Mouse (Mus musculus): ENCODE results near the gene Mettl13. TPM values are rescaled to one million over a fixed set of nuclear protein-coding genes. Genes with fewer than 3 reads are reported as not detected.

The Mettl13 gene
- polyA plus RNA-seq, 1 experiment = 21.2 TPM

DNA sequence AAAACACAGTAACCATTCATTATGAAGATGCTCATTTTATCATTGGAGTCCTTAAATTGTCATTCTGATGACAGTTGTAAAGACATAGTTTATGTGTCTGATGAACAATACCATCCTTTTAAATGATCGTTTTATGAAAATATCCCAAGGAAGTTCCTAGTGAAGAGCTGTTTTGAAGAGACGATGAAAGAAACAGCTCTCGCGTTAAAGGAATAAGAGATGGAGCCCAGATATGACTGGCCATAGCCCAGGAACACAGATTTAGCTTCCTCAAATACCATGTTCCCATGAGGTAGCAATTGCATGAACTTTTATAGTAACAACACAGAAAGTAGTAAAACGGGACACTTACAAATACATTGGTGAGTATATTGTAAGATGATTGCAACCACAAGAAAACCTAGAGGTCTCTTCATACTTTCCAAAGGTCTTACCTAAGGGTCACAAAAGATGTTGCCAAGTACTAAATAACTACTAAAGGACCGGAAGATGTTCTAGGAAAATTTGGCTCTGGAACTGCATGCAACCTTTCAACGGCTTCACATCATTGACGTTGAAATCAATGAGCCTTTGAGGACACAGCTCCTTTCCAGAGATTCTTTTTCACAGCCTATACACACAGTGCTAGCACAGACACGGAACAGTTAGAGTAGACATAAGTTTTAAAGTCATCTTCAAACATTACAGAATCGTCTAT lies 714 bp upstream of the Mettl13 start:
- peak overlapping the region; percentile 65 for H3K4me3 ChIP-seq (ENCODE audit: insufficient read depth, poor library complexity, severe bottlenecking)
- H3K36me3 ChIP-seq (ENCODE audit: control insufficient read depth, insufficient read depth) = peaks cover 12% of the 10 kb centered on the region
- TF ChIP-seq MYOD1 (IDR thresholded peaks at IDR 0.05; ENCODE audit: control insufficient read depth, insufficient read length, low read depth) (no peak), MAX (IDR thresholded peaks at IDR 0.05) (no peak), FOSL1 (IDR thresholded peaks at IDR 0.05; ENCODE audit: insufficient read depth, low read length, poor library complexity, severe bottlenecking) (no peak), CEBPB (IDR thresholded peaks at IDR 0.05; ENCODE audit: low read depth) (no peak), USF1 (IDR thresholded peaks at IDR 0.05; ENCODE audit: low read depth) (no peak), CTCF (IDR thresholded peaks at IDR 0.05; ENCODE audit: control insufficient read depth, insufficient read depth, insufficient read length) (no peak), MYOG (IDR thresholded peaks at IDR 0.05; ENCODE audit: control insufficient read depth, extremely low read depth, insufficient read length) (no peak)

DNA sequence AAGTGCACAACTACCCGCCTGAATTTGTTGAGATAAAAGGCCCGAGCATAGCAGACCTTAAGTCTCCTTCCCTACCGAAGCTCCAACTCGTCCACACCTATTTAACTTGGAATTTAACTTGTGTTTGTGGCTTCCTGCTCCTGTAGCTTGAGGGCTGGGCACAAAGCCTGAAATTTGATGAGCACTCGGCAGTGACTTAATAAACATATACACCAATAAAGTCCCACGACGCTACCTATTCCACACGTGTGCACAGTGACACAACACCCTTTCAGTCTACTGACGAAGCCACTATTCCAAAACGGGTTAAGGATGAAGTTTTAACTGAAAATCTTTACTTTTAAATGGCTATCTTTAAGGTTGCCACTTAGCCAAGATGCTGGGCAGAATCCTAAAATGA lies 744 bp downstream of the Mettl13 start:
- no peak for TF ChIP-seq CTCF (IDR thresholded peaks at IDR 0.05; ENCODE audit: control insufficient read depth, insufficient read depth, insufficient read length)
- Histone ChIP-seq H3K79me2 (ENCODE audit: control insufficient read depth, insufficient read depth) (peaks cover 36% of the 10 kb centered on the region), H3K79me3 (ENCODE audit: low read depth) (peaks cover 21% of the 10 kb centered on the region), H3K4me3 (ENCODE audit: insufficient read depth, poor library complexity, severe bottlenecking) (peak overlapping the region; percentile 65), H3ac (ENCODE audit: control insufficient read depth, insufficient read length, low read depth) (peak overlapping the region; percentile 84), H3K27me3 (ENCODE audit: control insufficient read depth, insufficient read depth, insufficient read length) (no peaks in the 10 kb centered on the region), H3K36me3 (ENCODE audit: control insufficient read depth, insufficient read depth) (peaks cover 23% of the 10 kb centered on the region)

More for the DNA sequence above, 714 bp upstream of the Mettl13 start:
- peaks cover 21% of the 10 kb centered on the region for H3K79me3 ChIP-seq (ENCODE audit: low read depth)
- peak overlapping the region; percentile 51 for H3ac ChIP-seq (ENCODE audit: control insufficient read depth, insufficient read length, low read depth)
- no peaks in the 10 kb centered on the region for H3K27me3 ChIP-seq (ENCODE audit: control insufficient read depth, insufficient read depth, insufficient read length)
- H3K79me2 ChIP-seq (ENCODE audit: control insufficient read depth, insufficient read depth) = peaks cover 36% of the 10 kb centered on the region

DNA sequence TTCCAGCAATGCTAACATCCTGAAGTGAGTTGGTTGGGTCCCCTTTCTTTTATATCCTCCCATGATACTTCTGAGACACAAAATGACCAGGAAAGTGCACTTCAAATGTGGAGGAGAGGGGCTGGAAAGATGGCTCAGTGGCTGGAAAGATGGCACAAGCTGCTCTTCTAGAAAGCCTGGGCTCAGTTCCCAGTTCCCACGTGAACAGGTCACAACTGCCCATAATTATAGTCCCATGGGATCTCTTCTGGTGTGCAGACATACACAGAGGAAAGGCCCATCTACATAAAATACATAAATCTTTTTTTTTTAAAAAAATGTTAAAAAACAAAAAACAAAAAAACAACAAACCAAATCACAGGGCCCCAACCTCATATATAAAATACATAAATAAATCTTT lies 5.1 kb downstream of the Mettl13 start:
- H3K4me3 ChIP-seq (ENCODE audit: insufficient read depth, poor library complexity, severe bottlenecking) = no peak overlapping the region
- peaks cover 21% of the 10 kb centered on the region for H3K79me3 ChIP-seq (ENCODE audit: low read depth)
- H3ac ChIP-seq (ENCODE audit: control insufficient read depth, insufficient read length, low read depth) = no peak overlapping the region
- peaks cover 60% of the 10 kb centered on the region for H3K36me3 ChIP-seq (ENCODE audit: control insufficient read depth, insufficient read depth)
- peaks cover 36% of the 10 kb centered on the region for H3K79me2 ChIP-seq (ENCODE audit: control insufficient read depth, insufficient read depth)
- H3K27me3 ChIP-seq (ENCODE audit: control insufficient read depth, insufficient read depth, insufficient read length) = no peaks in the 10 kb centered on the region
- no peak for TF ChIP-seq MYOG (IDR thresholded peaks at IDR 0.05; ENCODE audit: control insufficient read depth, extremely low read depth, insufficient read length)

DNA sequence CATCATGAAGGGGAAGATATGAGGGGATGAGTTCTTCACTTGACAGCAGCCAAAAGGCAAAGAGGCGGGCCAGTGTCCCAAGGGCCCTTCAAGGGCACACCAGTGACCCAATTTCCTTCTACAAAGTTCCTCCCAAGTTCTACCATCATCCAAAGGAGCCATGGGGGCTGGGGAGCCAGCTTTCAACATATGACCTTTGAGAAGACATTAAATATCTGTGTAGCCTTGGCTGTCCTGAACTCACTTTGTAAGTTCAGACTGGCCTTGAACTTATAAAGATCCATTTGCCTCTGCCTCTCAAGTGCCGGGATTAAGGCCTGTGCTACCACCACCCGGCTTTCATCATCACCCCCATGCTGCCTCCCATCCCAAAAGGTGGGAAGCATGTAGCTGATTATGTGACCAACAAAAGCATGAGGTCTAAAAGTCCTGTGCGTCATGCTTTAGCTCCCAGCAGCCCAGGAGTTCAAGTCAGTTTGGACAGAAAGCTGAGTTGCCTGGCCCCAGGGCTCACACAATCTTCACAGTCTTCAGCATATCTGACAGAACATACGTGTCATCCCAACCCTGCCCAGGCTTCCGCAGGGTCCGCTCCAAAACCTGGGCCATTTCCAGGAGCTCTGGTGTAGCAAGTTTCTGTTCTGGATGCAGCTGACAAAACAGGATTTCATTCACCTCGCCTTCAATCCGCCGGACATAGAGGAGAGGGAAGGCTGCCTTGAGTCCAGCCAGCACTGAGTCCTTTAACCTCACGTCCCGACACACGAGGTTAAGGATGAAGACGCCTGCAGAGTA lies 14.4 kb downstream of the Mettl13 start:
- H3K79me3 ChIP-seq (ENCODE audit: low read depth) = no peaks in the 10 kb centered on the region
- peaks cover 66% of the 10 kb centered on the region for H3K36me3 ChIP-seq (ENCODE audit: control insufficient read depth, insufficient read depth)
- no peak overlapping the region for H3ac ChIP-seq (ENCODE audit: control insufficient read depth, insufficient read length, low read depth)
- no peak overlapping the region for H3K4me3 ChIP-seq (ENCODE audit: insufficient read depth, poor library complexity, severe bottlenecking)
- no peaks in the 10 kb centered on the region for H3K27me3 ChIP-seq (ENCODE audit: control insufficient read depth, insufficient read depth, insufficient read length)
- no peak for TF ChIP-seq USF1 (IDR thresholded peaks at IDR 0.05; ENCODE audit: low read depth)
- TF ChIP-seq MYOD1 (IDR thresholded peaks at IDR 0.05; ENCODE audit: control insufficient read depth, insufficient read length, low read depth) = no peak
- TF ChIP-seq CTCF (IDR thresholded peaks at IDR 0.05; ENCODE audit: control insufficient read depth, insufficient read depth, insufficient read length) = no peak
- no peak for TF ChIP-seq MYOG (IDR thresholded peaks at IDR 0.05; ENCODE audit: control insufficient read depth, extremely low read depth, insufficient read length)
- no peak for TF ChIP-seq MAX (IDR thresholded peaks at IDR 0.05)
- TF ChIP-seq CEBPB (IDR thresholded peaks at IDR 0.05; ENCODE audit: low read depth) = no peak
- no peak for TF ChIP-seq FOSL1 (IDR thresholded peaks at IDR 0.05; ENCODE audit: insufficient read depth, low read length, poor library complexity, severe bottlenecking)
- H3K79me2 ChIP-seq (ENCODE audit: control insufficient read depth, insufficient read depth) = no peaks in the 10 kb centered on the region

DNA sequence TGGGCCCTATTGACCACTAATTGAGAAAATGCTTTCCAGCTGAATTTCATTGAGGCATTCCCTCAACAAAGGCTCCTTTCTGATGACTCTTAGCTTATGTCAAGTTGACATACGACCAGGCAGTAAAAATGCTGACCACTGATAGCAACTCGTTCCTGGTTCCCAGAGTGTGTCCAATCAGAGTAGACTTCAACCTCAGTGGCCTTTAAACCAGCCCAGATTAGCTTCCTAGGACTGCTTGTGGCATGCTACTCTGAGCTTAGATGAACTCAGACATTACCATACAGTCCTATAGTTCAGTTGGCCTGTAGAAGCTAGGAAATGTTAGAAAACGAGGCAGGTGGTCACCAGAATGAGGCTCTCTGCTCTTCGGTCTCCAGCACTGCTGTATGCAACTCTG lies 16.0 kb downstream of the Mettl13 start:
- H3K36me3 ChIP-seq (ENCODE audit: control insufficient read depth, insufficient read depth) = peaks cover 49% of the 10 kb centered on the region

DNA sequence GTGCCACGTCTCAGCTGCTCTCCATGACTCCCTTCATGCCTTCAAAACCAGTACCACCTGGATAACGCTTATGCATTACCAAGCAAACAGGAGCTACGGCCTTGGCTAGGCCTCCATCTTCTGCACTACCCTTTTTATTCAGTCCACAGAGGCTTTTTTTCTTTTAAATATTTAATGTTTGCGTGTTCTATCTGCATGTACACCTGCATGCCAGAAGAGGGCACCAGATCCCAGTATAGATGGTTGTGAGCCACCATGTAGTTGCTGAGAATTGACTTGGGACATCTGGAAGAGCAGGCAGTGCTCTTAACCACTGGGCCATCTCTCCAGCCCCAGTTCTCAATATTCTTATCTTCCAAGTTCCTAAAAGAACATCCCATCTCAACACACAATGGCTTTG lies 16.8 kb downstream of the Mettl13 start:
- no peaks in the 10 kb centered on the region for H3K27me3 ChIP-seq (ENCODE audit: control insufficient read depth, insufficient read depth, insufficient read length)
- no peak for TF ChIP-seq CTCF (IDR thresholded peaks at IDR 0.05; ENCODE audit: control insufficient read depth, insufficient read depth, insufficient read length)
- TF ChIP-seq MAX (IDR thresholded peaks at IDR 0.05) = no peak
- TF ChIP-seq USF1 (IDR thresholded peaks at IDR 0.05; ENCODE audit: low read depth) = no peak
- H3K79me2 ChIP-seq (ENCODE audit: control insufficient read depth, insufficient read depth) = no peaks in the 10 kb centered on the region
- no peak overlapping the region for H3K4me3 ChIP-seq (ENCODE audit: insufficient read depth, poor library complexity, severe bottlenecking)
- H3K36me3 ChIP-seq (ENCODE audit: control insufficient read depth, insufficient read depth) = peaks cover 42% of the 10 kb centered on the region
- H3ac ChIP-seq (ENCODE audit: control insufficient read depth, insufficient read length, low read depth) = no peak overlapping the region
- no peaks in the 10 kb centered on the region for H3K79me3 ChIP-seq (ENCODE audit: low read depth)

More for the DNA sequence above, 16.0 kb downstream of the Mettl13 start:
- Histone ChIP-seq H3ac (ENCODE audit: control insufficient read depth, insufficient read length, low read depth) (no peak overlapping the region), H3K4me3 (ENCODE audit: insufficient read depth, poor library complexity, severe bottlenecking) (no peak overlapping the region), H3K79me2 (ENCODE audit: control insufficient read depth, insufficient read depth) (no peaks in the 10 kb centered on the region), H3K79me3 (ENCODE audit: low read depth) (no peaks in the 10 kb centered on the region), H3K27me3 (ENCODE audit: control insufficient read depth, insufficient read depth, insufficient read length) (no peaks in the 10 kb centered on the region)
- TF ChIP-seq CTCF (IDR thresholded peaks at IDR 0.05; ENCODE audit: control insufficient read depth, insufficient read depth, insufficient read length) = no peak
- TF ChIP-seq CEBPB (IDR thresholded peaks at IDR 0.05; ENCODE audit: low read depth) = no peak
- TF ChIP-seq USF1 (IDR thresholded peaks at IDR 0.05; ENCODE audit: low read depth) = no peak
- no peak for TF ChIP-seq MYOD1 (IDR thresholded peaks at IDR 0.05; ENCODE audit: control insufficient read depth, insufficient read length, low read depth)
- no peak for TF ChIP-seq MAX (IDR thresholded peaks at IDR 0.05)
- TF ChIP-seq MYOG (IDR thresholded peaks at IDR 0.05; ENCODE audit: control insufficient read depth, extremely low read depth, insufficient read length) = no peak
- TF ChIP-seq FOSL1 (IDR thresholded peaks at IDR 0.05; ENCODE audit: insufficient read depth, low read length, poor library complexity, severe bottlenecking) = no peak
